Mouse (Mus musculus): ENCODE measurements around the gene Fgfr2.

GRCm38 (mm10) chr7:133121661-133122378 lies 1.3 kb downstream of the Fgfr2 start:
- no peak for TF ChIP-seq ZC3H11A (IDR thresholded peaks at IDR 0.05; ENCODE audit: borderline replicate concordance, low read depth, low read length)
- TF ChIP-seq MAFK (IDR thresholded peaks at IDR 0.05; ENCODE audit: insufficient read depth, low read depth, low read length), result no peak
